Mouse (Mus musculus): ENCODE measurements around the gene Olr1.
"Not testable (repeated sequence)": the region's sequence is repeated elsewhere in the genome, so short reads cannot be mapped to it uniquely, and the experiment has no call there.

The Olr1 gene

GRCm38 (mm10) chr6:129512367-129512766 is 5.4 kb upstream of the Olr1 start, which contains the start of gene Tmem52b:
Gene Tmem52b, plus strand, starts transcription at chr6:129512555.
- no peak for DNase-seq (ENCODE audit: low spot score)

DNA sequence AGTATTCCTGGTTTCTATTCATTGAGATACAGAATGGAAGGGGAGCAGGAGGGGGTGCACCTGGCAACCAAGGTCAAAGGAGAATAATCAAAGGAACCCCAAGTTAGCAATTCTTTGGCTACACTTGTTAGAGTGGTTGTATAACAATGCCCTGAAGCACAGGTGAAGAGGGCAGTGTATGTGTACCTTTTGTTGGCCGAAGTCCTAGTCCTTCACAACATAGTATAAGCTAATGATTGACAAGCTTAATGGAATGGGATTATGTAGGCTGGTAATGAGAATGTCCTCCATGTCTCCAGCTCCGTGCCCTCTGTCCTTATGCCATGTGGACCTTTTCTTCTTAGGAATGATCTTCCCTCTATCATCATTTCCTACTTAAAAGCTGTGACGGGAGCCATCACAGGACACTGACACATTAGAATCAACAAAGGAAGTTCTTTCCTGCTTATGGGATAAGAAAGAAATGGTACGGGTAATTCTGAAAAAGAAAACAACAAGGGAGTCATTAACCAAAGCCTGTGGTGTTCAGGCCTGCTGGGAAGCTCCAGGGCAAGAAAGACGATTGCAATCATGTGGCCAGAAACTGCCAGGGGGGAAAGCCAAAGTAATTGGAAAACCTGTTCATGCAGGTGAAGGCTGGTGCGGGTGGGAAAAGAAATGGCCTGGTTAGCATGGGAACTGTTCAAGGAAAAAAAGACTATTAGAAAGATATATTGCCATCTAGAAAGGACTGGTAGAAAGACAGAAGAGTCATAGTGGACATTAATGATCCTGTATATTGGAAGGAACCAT is 3.4 kb upstream of the Olr1 start:
- DNase-seq (ENCODE audit: low spot score), result no peak

- no peak for DNase-seq (ENCODE audit: low spot score)
These were observed 3.5 kb downstream of the Olr1 start for GRCm38 (mm10) chr6:129503471-129503870.

DNA sequence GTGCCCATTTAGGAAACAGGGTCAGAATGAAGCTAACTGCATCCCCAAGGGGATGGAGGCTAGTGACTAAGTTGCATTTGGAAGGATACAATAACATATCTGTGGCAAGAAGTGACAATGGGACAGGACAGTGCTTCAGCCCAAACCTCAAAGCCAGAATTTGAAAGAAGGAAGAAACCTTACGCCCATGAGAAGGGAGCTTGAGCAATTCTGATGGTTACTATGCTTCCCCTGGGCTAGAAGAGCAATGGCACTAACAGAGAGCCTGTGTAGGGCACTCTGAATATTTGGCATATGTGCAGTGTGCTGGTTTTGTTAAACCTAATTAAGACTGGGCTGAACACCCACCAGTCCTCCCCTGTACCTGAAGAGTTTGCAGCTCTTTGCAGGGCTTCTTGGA is 7.4 kb downstream of the Olr1 start:
- not testable (repeated sequence) for DNase-seq (ENCODE audit: low spot score)

GRCm38 (mm10) chr6:129497345-129498218 is 9.4 kb downstream of the Olr1 start:
- no peak for DNase-seq (ENCODE audit: low spot score)

- no peak for DNase-seq (ENCODE audit: low spot score)
These were observed 12.0 kb downstream of the Olr1 start for GRCm38 (mm10) chr6:129494924-129495323.

DNA sequence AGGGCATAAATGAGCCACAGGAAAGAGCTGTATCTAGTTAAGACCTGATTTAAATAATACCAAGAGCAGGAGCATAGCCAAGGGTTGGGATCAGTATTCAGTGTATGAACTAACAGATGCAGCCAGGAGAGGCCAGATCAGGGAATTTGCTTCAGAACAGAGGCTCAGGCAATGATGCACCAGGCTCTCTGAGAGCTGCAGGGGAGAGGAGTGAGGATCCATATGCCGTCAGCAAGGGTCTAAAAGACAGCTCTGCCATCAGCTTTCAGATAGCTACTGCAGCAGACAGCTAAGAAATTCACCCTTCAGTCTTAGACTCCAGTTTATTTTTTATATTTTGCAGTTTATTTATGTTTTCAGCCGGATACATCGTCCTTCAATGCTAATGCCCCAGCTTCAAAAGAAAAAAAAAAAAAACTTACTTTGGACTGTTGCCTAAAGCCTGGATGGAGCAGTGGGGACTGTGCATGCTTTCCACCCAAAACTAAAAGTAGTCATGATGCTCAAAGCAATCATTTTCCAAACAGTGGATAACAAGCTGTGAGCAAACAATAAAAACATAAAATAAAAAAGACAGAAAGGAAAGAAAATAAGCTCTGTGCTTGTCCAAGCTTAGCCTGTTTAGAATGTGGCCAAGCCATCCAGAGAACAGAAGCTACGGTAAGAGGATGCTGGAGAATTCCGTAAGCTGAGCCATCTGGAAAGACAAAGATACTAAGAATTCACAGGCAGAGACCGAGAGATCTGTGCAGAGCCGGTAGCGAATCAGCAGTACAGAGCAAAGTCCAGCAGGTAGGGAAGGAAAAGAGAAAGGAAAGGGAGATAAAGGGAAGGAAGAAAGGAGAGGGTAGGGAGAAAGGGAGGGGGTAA is 26.6 kb downstream of the Olr1 start:
- peak; percentile 42 for DNase-seq (ENCODE audit: low spot score)

DNA sequence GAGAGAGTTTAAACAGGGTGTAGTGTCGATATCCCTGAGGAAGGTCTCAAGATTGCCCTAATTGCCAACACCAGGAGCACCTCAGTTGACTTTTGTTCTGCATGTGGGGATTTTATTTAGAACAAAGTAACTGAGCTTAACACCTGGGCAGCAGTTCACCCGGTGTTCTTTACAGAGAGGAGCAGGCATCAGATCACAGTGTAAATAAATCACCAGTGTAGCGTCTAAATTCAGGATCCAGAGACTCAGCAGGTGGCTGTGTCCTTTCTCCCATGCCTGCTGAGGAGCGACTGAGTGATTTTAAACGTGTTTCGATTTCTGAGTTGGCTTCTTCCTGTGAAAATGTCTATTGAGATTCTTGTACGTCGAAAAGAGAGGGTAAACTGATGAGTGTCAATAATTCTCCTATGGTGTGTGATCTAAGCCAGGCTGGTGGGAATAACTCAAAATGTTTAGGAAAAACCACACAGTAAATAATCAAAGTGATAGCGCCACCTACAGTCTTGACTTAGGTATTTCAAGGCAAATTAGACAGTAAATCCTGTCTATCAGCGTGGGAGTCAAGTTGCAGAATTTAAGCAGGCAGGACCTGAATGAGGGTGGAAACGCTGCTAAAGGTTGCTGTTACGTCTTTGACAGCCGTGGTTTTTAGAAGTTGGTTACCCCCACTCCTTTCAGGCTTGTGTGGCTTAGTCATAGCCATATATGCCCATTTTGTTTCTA is 30.4 kb downstream of the Olr1 start:
- peak; percentile 35 for DNase-seq (ENCODE audit: low spot score)

- no peak for DNase-seq (ENCODE audit: low spot score)
These were observed 34.3 kb downstream of the Olr1 start for GRCm38 (mm10) chr6:129472627-129473026.

- no peak for DNase-seq (ENCODE audit: low spot score)
These were observed 35.6 kb downstream of the Olr1 start for GRCm38 (mm10) chr6:129471386-129471785.

- no peak for DNase-seq (ENCODE audit: low spot score)
These were observed 55.4 kb downstream of the Olr1 start, which contains the start of gene Clec1a for GRCm38 (mm10) chr6:129451411-129452039. Gene Clec1a, minus strand, starts transcription at chr6:129452000.

- no peak for DNase-seq (ENCODE audit: low spot score)
These were observed 57.2 kb downstream of the Olr1 start for GRCm38 (mm10) chr6:129449743-129450142.

GRCm38 (mm10) chr6:129438033-129438432 is 68.9 kb downstream of the Olr1 start:
- DNase-seq (ENCODE audit: low spot score), result no peak

DNA sequence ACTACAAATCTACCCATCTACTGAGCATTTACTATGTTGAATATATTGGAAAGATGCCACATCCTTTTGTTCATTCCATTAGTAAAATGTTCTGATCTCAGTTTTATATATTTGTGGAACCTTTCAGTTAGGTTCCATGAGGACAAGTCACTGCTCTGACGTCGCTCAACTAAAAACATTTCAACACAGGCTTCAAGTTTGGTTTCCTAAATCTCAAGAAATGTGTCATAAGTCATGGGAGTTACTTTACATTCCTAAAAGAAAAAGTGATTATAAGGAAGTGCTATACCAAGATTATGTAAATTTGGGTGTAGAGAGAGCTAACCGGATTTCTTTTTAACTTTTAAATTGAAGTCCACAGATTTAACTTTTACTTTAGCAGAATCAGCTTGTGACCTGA is 70.9 kb downstream of the Olr1 start:
- no peak for DNase-seq (ENCODE audit: low spot score)

Measured in layer of hippocampus, adult 9-10 months (tissue).